Mouse (Mus musculus): ENCODE measurements around the gene Zfp493.

GRCm38 (mm10) chr13:67743896-67744295 lies 35.6 kb upstream of the Zfp493 start:
- TF ChIP-seq POLR2A (IDR thresholded peaks at IDR 0.05; ENCODE audit: insufficient read depth, low read length) (no peak), CTCF (IDR thresholded peaks at IDR 0.05; ENCODE audit: low read depth, low read length) (no peak), EP300 (IDR thresholded peaks at IDR 0.05; ENCODE audit: insufficient read depth, low read depth, low read length) (no peak)
